Mouse (Mus musculus): ENCODE measurements around the gene Gas1.

GRCm38 (mm10) chr13:60148235-60148634, 28.9 kb downstream of the Gas1 start:
- TF ChIP-seq GATA1 (IDR thresholded peaks at IDR 0.05; ENCODE audit: borderline replicate concordance, low read length) (no peak), FLI1 (IDR thresholded peaks at IDR 0.05; ENCODE audit: low read length) (no peak)

Measured in megakaryocyte, embryonic 14.5 days (primary cell).